Mouse (Mus musculus) intestine, embryonic 15.5 days (tissue): Measurements from ENCODE around the gene Mfap3l. TPM values are rescaled to one million over a fixed set of nuclear protein-coding genes. Genes with fewer than 3 reads are reported as not detected.

Experiments used
- ATAC-seq: fragments of 200-750 bp; cut with Nextera tagmentation; 2 replicates; pipeline ENCODE4 v1.8.0; 2017; ENCODE audit warnings: moderate TSS enrichment, moderate library complexity
- H3K27ac ChIP-seq: fragments of 300-500 bp; sonication (generic); 2 replicates; pipeline ENCODE4 v1.5.1; 2015; ENCODE audit warnings: mild to moderate bottlenecking, inconsistent platforms
- H3K27me3 ChIP-seq: fragments of 300-500 bp; sonication (generic); replicated peaks from 2 replicates; pipeline ENCODE4 v1.6.1; 2015; ENCODE audit warnings: inconsistent platforms
- H3K36me3 ChIP-seq: fragments of 300-500 bp; sonication (generic); 2 replicates; pipeline ENCODE4 v1.6.1; 2015; ENCODE audit warnings: inconsistent platforms
- H3K4me1 ChIP-seq: fragments of 300-500 bp; sonication (generic); replicated peaks from 2 replicates; pipeline ENCODE4 v1.6.1; 2015; ENCODE audit warnings: inconsistent platforms
- H3K4me2 ChIP-seq: fragments of 300-500 bp; sonication (generic); replicated peaks from 2 replicates; pipeline ENCODE4 v1.6.1; 2015; ENCODE audit warnings: mild to moderate bottlenecking, inconsistent platforms
- H3K4me3 ChIP-seq: fragments of 300-500 bp; sonication (generic); replicated peaks from 2 replicates; pipeline ENCODE4 v1.5.1; 2015; ENCODE audit warnings: inconsistent platforms
- H3K9ac ChIP-seq: fragments of 300-500 bp; sonication (generic); 2 replicates; pipeline ENCODE4 v1.6.1; 2015; ENCODE audit warnings: inconsistent platforms
- H3K9me3 ChIP-seq: fragments of 300-500 bp; sonication (generic); 2 replicates; pipeline ENCODE4 v1.6.1; 2016; ENCODE audit warnings: inconsistent platforms
- WGBS: fragments of 180-500 bp; shearing (Covaris S2); methylation state at CpG from one replicate; pipeline ENCODE4 v1.1.7; 2015; 5-methylcytosine and 5-hydroxymethylcytosine counted together
- polyA plus RNA-seq: library from polyadenylated mRNA; unstranded; fragments of >200 nt; fragmentation: Nextera tagmentation; extraction: Ambion mirVana; gene quantifications from 2 replicates; pipeline ENCODE4 v1.2.1, GENCODE M21; 2015

The Mfap3l gene
- polyA plus RNA-seq, 1 experiment from 2014 or later = 1.2 TPM

DNA sequence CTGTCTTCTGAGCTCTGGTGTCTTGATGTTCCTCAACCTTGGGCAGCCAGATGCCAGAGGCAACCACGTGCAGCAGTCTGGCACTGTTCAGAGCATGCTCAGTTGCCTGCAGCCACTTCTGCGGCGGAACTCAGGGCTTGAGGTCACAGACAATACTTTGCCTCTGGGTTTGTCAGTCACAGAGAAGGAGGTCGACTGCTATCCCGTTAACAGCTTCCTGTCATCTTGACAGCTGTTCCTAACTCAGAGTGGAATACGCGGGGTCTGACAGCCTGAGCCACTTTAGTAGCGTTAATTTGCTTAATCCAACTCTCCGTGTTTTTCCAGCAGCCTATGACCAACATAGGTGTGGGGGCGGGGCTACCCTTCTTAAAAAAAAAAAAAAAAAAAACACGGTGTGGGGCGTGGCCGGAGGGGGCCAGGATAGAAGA, 1.1 kb upstream of the Mfap3l start:
- Histone ChIP-seq H3K9ac (0 out of 2 replicates have a peak overlapping the region, but pooled peaks have one; percentile 18), H3K4me3 (peak overlapping the region; percentile 31)
- ATAC-seq = peak; percentile 18

GRCm38 (mm10) chr8:60632933-60633655, 467 bp downstream of the Mfap3l start:
- no peaks in the 10 kb centered on the region for H3K9me3 ChIP-seq
- H3K36me3 ChIP-seq = no peaks in the 10 kb centered on the region
- no peaks in the 10 kb centered on the region; the same call in 1 of the 2 replicates for H3K27me3 ChIP-seq
- H3K27ac ChIP-seq = no peak overlapping the region
- peak overlapping the region; percentile 64 for H3K4me3 ChIP-seq
- H3K9ac ChIP-seq = peak overlapping the region; percentile 64
- WGBS = under 1% methylated on average over 52 of the region's 56 CpGs
- peak; percentile 81 for ATAC-seq
- H3K4me1 ChIP-seq = peaks cover 8% of the 10 kb centered on the region; the same call in 1 of the 2 replicates
- H3K4me2 ChIP-seq = peak overlapping the region; percentile 98

More for the DNA sequence above, 1.1 kb upstream of the Mfap3l start:
- peak overlapping the region; percentile 98 for H3K4me2 ChIP-seq
- no peaks in the 10 kb centered on the region; the same call in 1 of the 2 replicates for H3K27me3 ChIP-seq
- no peaks in the 10 kb centered on the region for H3K36me3 ChIP-seq
- peaks cover 8% of the 10 kb centered on the region; the same call in 1 of the 2 replicates for H3K4me1 ChIP-seq
- 2% methylated on average over 13 of the region's 13 CpGs for WGBS
- no peaks in the 10 kb centered on the region for H3K9me3 ChIP-seq
- no peak overlapping the region for H3K27ac ChIP-seq

- WGBS = 77% methylated on average over 2 of the region's 2 CpGs
- Histone ChIP-seq H3K9me3 (no peaks in the 10 kb centered on the region), H3K36me3 (no peaks in the 10 kb centered on the region), H3K4me2 (no peak overlapping the region), H3K27me3 (no peaks in the 10 kb centered on the region; the same call in 1 of the 2 replicates), H3K9ac (no peak overlapping the region), H3K4me3 (no peak overlapping the region), H3K27ac (no peak overlapping the region), H3K4me1 (peaks cover 8% of the 10 kb centered on the region; the same call in 1 of the 2 replicates)
- no peak for ATAC-seq
These were observed 2.3 kb downstream of the Mfap3l start for GRCm38 (mm10) chr8:60634921-60635320.

DNA sequence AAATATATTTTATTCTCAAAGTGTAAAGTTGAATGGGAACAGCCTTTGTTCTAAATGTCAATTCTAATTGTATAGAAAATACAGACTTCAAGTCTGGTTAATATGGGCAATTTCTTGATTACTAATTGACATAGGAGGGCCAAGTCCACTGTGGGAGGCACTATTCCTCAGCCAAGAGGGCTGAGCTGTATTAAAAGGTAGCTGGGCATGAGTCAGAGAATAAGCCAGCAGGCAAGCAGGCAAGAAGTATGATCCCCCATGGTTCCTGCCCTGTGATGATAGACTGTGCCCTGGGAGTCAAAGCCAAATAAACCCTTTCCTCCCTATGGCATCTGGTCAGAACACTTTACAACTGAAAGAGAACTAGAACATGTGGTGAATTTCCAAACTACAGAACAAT, 3.2 kb downstream of the Mfap3l start:
- no peak overlapping the region for H3K4me3 ChIP-seq
- no peak for ATAC-seq
- no peak overlapping the region for H3K4me2 ChIP-seq
- H3K9ac ChIP-seq = no peak overlapping the region
- no peak overlapping the region for H3K27ac ChIP-seq
- no peaks in the 10 kb centered on the region for H3K36me3 ChIP-seq
- H3K9me3 ChIP-seq = no peaks in the 10 kb centered on the region
- peaks cover 8% of the 10 kb centered on the region; the same call in 1 of the 2 replicates for H3K4me1 ChIP-seq
- H3K27me3 ChIP-seq = no peaks in the 10 kb centered on the region; the same call in 1 of the 2 replicates

- Histone ChIP-seq H3K4me3 (no peak overlapping the region), H3K27me3 (no peaks in the 10 kb centered on the region), H3K4me1 (no peaks in the 10 kb centered on the region), H3K36me3 (no peaks in the 10 kb centered on the region), H3K9me3 (no peaks in the 10 kb centered on the region), H3K27ac (no peak overlapping the region), H3K9ac (no peak overlapping the region), H3K4me2 (no peak overlapping the region)
- 91% methylated on average over 17 of the region's 17 CpGs for WGBS
- ATAC-seq = no peak
These were observed 7.4 kb downstream of the Mfap3l start for GRCm38 (mm10) chr8:60640046-60640445.

- no peaks in the 10 kb centered on the region for H3K36me3 ChIP-seq
- no peaks in the 10 kb centered on the region for H3K4me1 ChIP-seq
- no peak overlapping the region for H3K4me2 ChIP-seq
- H3K9ac ChIP-seq = no peak overlapping the region
- WGBS = 64% methylated on average over 6 of the region's 6 CpGs
- ATAC-seq = peak; percentile 64; the same call in 1 of the 2 replicates
- H3K9me3 ChIP-seq = no peaks in the 10 kb centered on the region
- no peaks in the 10 kb centered on the region for H3K27me3 ChIP-seq
- no peak overlapping the region for H3K27ac ChIP-seq
- H3K4me3 ChIP-seq = no peak overlapping the region
These were observed 10.9 kb downstream of the Mfap3l start for GRCm38 (mm10) chr8:60643416-60644020.

GRCm38 (mm10) chr8:60645164-60645563, 12.5 kb downstream of the Mfap3l start:
- H3K9me3 ChIP-seq = no peaks in the 10 kb centered on the region
- WGBS = 70% methylated on average over 4 of the region's 4 CpGs
- no peaks in the 10 kb centered on the region for H3K27me3 ChIP-seq
- H3K27ac ChIP-seq = no peak overlapping the region
- H3K4me1 ChIP-seq = no peaks in the 10 kb centered on the region
- no peak; the same call in 1 of the 2 replicates for ATAC-seq
- no peak overlapping the region for H3K9ac ChIP-seq
- H3K4me2 ChIP-seq = no peak overlapping the region
- H3K4me3 ChIP-seq = no peak overlapping the region
- no peaks in the 10 kb centered on the region for H3K36me3 ChIP-seq

DNA sequence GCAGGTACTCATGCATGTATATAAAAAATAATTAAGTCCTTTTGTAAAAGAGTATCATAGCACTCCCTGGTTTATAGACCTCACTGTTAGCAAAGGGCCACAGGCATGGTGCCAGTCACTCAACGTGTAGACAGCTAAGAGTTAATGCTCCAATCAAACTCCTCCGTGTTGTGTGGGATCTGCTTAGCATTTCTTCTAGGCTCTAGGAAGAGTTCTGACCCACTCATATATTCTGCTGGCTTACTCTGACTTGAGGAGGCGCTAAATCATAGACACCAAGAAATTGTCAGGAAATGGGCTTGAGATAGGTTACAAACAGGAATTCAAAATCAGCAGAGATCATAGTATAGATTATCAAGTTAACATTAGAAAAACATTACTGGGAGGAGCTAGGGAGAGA, 13.3 kb downstream of the Mfap3l start:
- Histone ChIP-seq H3K4me2 (no peak overlapping the region), H3K4me3 (no peak overlapping the region), H3K27ac (no peak overlapping the region), H3K9ac (no peak overlapping the region), H3K9me3 (no peaks in the 10 kb centered on the region), H3K36me3 (no peaks in the 10 kb centered on the region), H3K27me3 (no peaks in the 10 kb centered on the region), H3K4me1 (no peaks in the 10 kb centered on the region)
- ATAC-seq = no peak
- WGBS = 81% methylated on average over 3 of the region's 3 CpGs

DNA sequence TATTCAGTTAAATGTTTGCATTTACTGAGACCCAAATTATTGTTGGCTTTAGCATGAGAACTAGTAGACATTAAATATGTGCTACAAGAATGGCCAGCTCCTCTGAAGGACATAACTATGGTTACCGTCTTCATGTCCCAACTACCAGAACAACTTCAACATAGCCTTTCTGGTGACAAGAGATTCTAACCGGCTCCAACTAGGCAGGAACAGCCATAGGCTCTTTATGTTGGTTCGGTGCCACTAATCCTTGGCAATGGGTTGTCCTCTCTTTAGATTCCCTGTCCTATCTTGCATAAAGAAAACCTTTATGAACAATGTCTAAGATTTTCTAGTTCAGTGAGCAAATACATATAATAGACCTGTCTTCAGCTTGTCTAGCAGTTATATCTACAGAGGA, 14.7 kb downstream of the Mfap3l start:
- no peak for ATAC-seq
- Histone ChIP-seq H3K4me2 (no peak overlapping the region), H3K4me3 (no peak overlapping the region), H3K36me3 (no peaks in the 10 kb centered on the region), H3K9me3 (no peaks in the 10 kb centered on the region), H3K27me3 (no peaks in the 10 kb centered on the region), H3K4me1 (no peaks in the 10 kb centered on the region), H3K9ac (no peak overlapping the region), H3K27ac (no peak overlapping the region)
- 92% methylated on average over 3 of the region's 3 CpGs for WGBS

DNA sequence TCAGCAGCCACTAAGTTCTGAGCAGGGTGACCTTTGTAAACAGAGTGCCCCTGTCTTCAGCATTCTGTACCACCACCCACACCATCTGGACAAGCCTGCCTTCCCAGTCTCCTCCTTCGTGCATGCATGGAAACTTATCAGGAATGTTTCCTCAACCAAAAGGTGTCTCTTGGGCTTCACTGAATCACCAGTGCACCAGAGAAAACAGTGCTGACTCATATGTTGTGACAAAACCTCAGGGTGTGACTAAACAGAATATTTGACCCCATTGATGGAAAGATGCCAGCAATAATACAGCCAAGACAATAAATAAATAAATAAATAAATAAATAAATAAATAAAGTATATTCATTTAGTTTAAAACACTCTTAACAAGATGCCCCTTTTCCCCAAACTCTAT, 16.5 kb downstream of the Mfap3l start:
- Histone ChIP-seq H3K27ac (no peak overlapping the region), H3K4me2 (no peak overlapping the region), H3K4me3 (no peak overlapping the region), H3K36me3 (no peaks in the 10 kb centered on the region), H3K9me3 (no peaks in the 10 kb centered on the region), H3K4me1 (no peaks in the 10 kb centered on the region), H3K27me3 (no peaks in the 10 kb centered on the region), H3K9ac (no peak overlapping the region)
- WGBS = 68% methylated on average over 1 of the region's 1 CpGs
- ATAC-seq = no peak

GRCm38 (mm10) chr8:60650119-60650518, 17.5 kb downstream of the Mfap3l start:
- Histone ChIP-seq H3K27me3 (no peaks in the 10 kb centered on the region), H3K4me3 (no peak overlapping the region), H3K36me3 (no peaks in the 10 kb centered on the region), H3K27ac (no peak overlapping the region), H3K9me3 (no peaks in the 10 kb centered on the region), H3K9ac (no peak overlapping the region), H3K4me1 (no peaks in the 10 kb centered on the region), H3K4me2 (no peak overlapping the region)
- 75% methylated on average over 4 of the region's 4 CpGs for WGBS
- no peak for ATAC-seq

- no peak for ATAC-seq
- Histone ChIP-seq H3K4me3 (no peak overlapping the region), H3K27me3 (no peaks in the 10 kb centered on the region), H3K9me3 (no peaks in the 10 kb centered on the region), H3K4me1 (no peaks in the 10 kb centered on the region), H3K27ac (no peak overlapping the region), H3K36me3 (no peaks in the 10 kb centered on the region), H3K9ac (no peak overlapping the region), H3K4me2 (no peak overlapping the region)
- WGBS = 76% methylated on average over 6 of the region's 6 CpGs
These were observed 24.9 kb downstream of the Mfap3l start for GRCm38 (mm10) chr8:60657425-60658113.
